Comparison of ENCODE assay signal across 11 mouse cellular contexts in genomic region chr8:90058631-90059166, GRCm38 (mm10).
DNase-seq lines count a peak whose midpoint lies in the region; ATAC-seq and TF ChIP-seq lines count a peak whose summit lies in the region.
"Had no signal": no experiment of that assay in that cellular context is flagged by ENCODE, and none has a peak within 500 bp of the region (broad histone marks: within the 10 kb centered on the region; RNA-seq: fewer than 3 reads in every experiment).

No protein-coding gene starts in this region.

- no peaks in the 10 kb centered on the region for H3K27me3 ChIP-seq in liver, adult 2 months (ENCODE audit: control insufficient read depth, insufficient read depth, low read length)
- no peaks in the 10 kb centered on the region for H3K27me3 ChIP-seq in liver, postnatal 0 days (ENCODE audit: insufficient read depth, low read length)
- no peaks in the 10 kb centered on the region for H3K27me3 ChIP-seq in forebrain, embryonic 13.5 days
- H3K27me3 ChIP-seq: limb, embryonic 15.5 days had no signal

- no peaks in the 10 kb centered on the region for H3K36me3 ChIP-seq in liver, adult 2 months (ENCODE audit: control insufficient read depth, insufficient read depth, low read length)
- H3K36me3 ChIP-seq in liver, postnatal 0 days (replicated peaks; ENCODE audit: insufficient read depth, low read length) = no peaks in the 10 kb centered on the region
- no peaks in the 10 kb centered on the region for H3K36me3 ChIP-seq in forebrain, embryonic 13.5 days (ENCODE audit: poor library complexity, severe bottlenecking)
- H3K36me3 ChIP-seq: heart, embryonic 10.5 days; limb, embryonic 15.5 days had no signal

- no peak overlapping the region for H3K4me2 ChIP-seq in liver, postnatal 0 days (ENCODE audit: low read depth, low read length)
- no peak overlapping the region for H3K4me2 ChIP-seq in forebrain, embryonic 13.5 days
- H3K4me2 ChIP-seq: limb, embryonic 15.5 days had no signal

- H3K9me3 ChIP-seq in liver, postnatal 0 days (ENCODE audit: low read length) = no peaks in the 10 kb centered on the region
- H3K9me3 ChIP-seq in forebrain, embryonic 13.5 days (replicated peaks) = no peaks in the 10 kb centered on the region
- H3K9me3 ChIP-seq: heart, embryonic 10.5 days; limb, embryonic 15.5 days had no signal

- no peak overlapping the region for H3K27ac ChIP-seq in liver, adult 2 months (replicated peaks; ENCODE audit: insufficient read depth, low read depth, low read length)
- no peak overlapping the region for H3K27ac ChIP-seq in liver, postnatal 0 days (ENCODE audit: low read depth)
- H3K27ac ChIP-seq in forebrain, embryonic 13.5 days = peak overlapping the region; percentile 51
- H3K27ac ChIP-seq: heart, embryonic 10.5 days; limb, embryonic 15.5 days had no signal

- no peak for TF ChIP-seq POLR2A in liver, adult 2 months (IDR thresholded peaks at IDR 0.05; ENCODE audit: extremely low read depth, insufficient read depth, low read length)

- H3K4me3 ChIP-seq in liver, adult 2 months (ENCODE audit: insufficient read depth, low read depth, low read length) = no peak overlapping the region
- no peak overlapping the region for H3K4me3 ChIP-seq in liver, postnatal 0 days (ENCODE audit: low read depth, low read length)
- no peak overlapping the region for H3K4me3 ChIP-seq in forebrain, embryonic 13.5 days
- H3K4me3 ChIP-seq: heart, embryonic 10.5 days; limb, embryonic 15.5 days had no signal

- no peak for TF ChIP-seq CTCF in liver, adult 2 months (IDR thresholded peaks at IDR 0.05; ENCODE audit: low read depth, low read length)
- no peak for TF ChIP-seq CTCF in liver, postnatal 0 days (IDR thresholded peaks at IDR 0.05; ENCODE audit: low read depth)

- H3K9ac ChIP-seq in liver, adult 2 months (ENCODE audit: low read depth, low read length) = no peak overlapping the region
- no peak overlapping the region for H3K9ac ChIP-seq in liver, postnatal 0 days (replicated peaks)
- H3K9ac ChIP-seq in forebrain, embryonic 13.5 days = no peak overlapping the region
- H3K9ac ChIP-seq: limb, embryonic 15.5 days had no signal

- peak; percentile 80 for DNase-seq in liver, adult 2 months (ENCODE audit: extremely low read depth, low read depth, low spot score)
- no peak for DNase-seq in liver, postnatal 0 days
- DNase-seq in kidney, adult 9 months = peak; percentile 73
- peak; percentile 95 for DNase-seq in retina, postnatal 1 day
- no peak for DNase-seq in heart, adult 18-20 months
- DNase-seq in thymus, adult 18-20 months = no peak
- DNase-seq in embryo, embryonic 10.5 days (ENCODE audit: low spot score) = no peak
- DNase-seq: thymus, postnatal 25 days had no signal

- 69% methylated on average over 9 of the region's 9 CpGs for WGBS in liver, adult 2 months
- WGBS in liver, postnatal 0 days (ENCODE audit: insufficient replicate concordance) = 80% methylated on average over 9 of the region's 9 CpGs
- WGBS in forebrain, embryonic 13.5 days = 40% methylated on average over 9 of the region's 9 CpGs

- no peak for TF ChIP-seq EP300 in liver, postnatal 0 days (IDR thresholded peaks at IDR 0.05; ENCODE audit: low read depth)

- no peaks in the 10 kb centered on the region for H3K79me2 ChIP-seq in liver, adult 2 months (ENCODE audit: control insufficient read depth, insufficient read depth, low read length)

- no peak for ATAC-seq in liver, postnatal 0 days
- peak; percentile 67; the same call in 1 of the 2 replicates for ATAC-seq in forebrain, embryonic 13.5 days

- H3K4me1 ChIP-seq in liver, adult 2 months (ENCODE audit: control insufficient read depth, insufficient read depth, low read length) = no peaks in the 10 kb centered on the region
- no peaks in the 10 kb centered on the region for H3K4me1 ChIP-seq in liver, postnatal 0 days (ENCODE audit: insufficient read depth)
- peaks cover 14% of the 10 kb centered on the region for H3K4me1 ChIP-seq in forebrain, embryonic 13.5 days
- H3K4me1 ChIP-seq: heart, embryonic 10.5 days; limb, embryonic 15.5 days had no signal

Comparison
In these comparisons a context has a peak if more than half of its experiments do, and no peak if none do; other contexts are left out.
1. DNase-seq: peak in liver, adult 2 months (single experiment), kidney, adult 9 months (single experiment) and retina, postnatal 1 day (single experiment); none in liver, postnatal 0 days (single experiment), heart, adult 18-20 months (0 of 2), thymus, adult 18-20 months (0 of 2) and embryo, embryonic 10.5 days (single experiment).